Mouse (Mus musculus) ES-CJ7 (cell line): ENCODE measurements around the gene Usp50.

ENCODE experiments used
- DNase-seq: peaks from one replicate; pipeline ENCODE4 v3.0.0; 2011; ENCODE audit warnings: low read depth, low spot score

Gene Usp50

DNA sequence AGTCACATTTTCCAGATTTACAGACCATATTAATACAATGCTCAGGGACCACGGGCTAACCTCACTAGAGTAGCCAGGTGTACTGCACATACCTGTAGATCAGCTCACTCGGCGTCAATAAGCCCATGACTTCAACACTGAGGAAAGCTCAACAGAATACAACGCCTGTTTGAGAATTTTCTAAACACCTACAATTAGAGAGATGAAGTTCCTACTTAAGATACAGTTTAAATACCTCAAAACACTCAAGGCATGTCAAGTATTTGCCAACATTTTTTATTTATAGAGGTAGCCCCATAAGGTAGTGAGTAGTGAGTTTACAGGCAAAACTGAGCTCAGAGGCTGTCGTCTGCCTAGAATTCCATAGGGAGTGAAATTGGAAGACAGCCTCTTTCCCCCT is 39.9 kb downstream of the Usp50 start:
- no peak for DNase-seq

DNA sequence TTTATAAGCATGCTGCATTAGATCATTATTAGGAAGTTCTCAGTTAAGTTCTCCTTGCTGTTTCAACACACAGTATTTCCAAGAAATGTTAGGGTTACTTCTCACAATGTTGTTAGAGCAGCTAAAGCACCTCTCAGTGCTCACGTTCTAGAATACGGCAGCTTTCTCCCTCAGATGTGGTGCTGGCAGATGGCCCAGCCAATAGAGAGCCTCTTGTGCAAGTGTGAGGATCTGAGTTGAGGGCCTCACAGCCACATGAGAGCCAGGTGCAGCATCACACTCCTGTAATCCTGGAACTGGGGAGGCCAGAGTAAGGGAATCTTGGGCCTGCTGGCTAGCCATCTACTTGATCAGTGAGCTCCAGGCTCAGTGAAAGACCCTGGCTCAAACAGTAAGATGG is 43.0 kb downstream of the Usp50 start:
- no peak for DNase-seq

DNA sequence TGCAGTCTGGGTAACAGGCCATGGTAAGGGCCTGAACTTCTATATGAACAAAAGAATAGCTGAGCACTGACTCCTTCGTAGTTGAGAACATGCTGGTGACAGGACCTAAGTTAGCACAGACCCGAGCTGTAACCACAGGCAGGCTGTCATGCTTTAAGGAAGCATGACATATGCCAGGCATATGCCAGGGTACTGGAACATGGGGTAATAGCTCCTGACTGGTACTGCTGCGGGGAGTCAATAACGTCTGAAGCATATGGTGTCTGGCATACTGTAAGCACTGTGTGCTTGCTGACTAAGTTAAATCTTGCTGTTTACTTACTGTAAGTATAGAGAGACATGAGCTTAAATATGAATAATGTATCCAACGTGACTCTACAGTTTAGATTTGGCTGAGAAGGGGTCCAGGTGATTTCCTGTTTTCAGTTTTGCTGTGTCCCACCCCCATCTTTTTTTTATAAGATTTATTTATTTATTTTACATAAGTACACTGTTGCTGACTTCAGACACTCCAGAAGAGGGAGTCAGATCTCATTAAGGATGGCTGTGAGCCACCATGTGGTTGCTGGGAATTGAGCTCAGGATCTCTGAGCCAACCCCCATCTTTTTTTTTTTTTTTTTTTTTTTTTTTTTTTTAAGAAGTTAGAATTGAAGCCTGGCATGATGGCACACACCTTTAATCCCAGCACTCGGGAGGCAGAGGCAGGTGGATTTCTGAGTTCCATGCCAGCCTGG is 47.8 kb downstream of the Usp50 start:
- no peak for DNase-seq

DNA sequence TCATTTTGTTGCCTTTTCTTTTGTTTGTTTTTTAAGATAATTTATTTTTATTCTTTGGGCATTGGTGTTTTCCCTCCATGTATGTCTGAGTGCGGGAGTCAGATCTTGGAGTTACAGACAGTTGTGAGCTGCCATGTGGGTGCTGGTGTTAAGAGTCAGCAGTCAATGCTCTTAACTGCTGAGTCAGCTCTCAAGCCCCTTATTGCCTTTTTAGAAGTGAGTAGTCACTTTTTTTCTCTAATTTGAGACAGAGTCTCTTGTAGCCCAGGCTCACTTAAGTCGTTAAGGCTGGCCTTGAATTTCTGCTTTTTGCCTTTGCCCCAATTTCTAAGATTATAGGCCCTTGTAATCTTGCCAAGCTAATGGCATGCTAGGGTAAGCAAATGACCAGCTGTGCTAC is 52.8 kb downstream of the Usp50 start:
- no peak for DNase-seq

DNA sequence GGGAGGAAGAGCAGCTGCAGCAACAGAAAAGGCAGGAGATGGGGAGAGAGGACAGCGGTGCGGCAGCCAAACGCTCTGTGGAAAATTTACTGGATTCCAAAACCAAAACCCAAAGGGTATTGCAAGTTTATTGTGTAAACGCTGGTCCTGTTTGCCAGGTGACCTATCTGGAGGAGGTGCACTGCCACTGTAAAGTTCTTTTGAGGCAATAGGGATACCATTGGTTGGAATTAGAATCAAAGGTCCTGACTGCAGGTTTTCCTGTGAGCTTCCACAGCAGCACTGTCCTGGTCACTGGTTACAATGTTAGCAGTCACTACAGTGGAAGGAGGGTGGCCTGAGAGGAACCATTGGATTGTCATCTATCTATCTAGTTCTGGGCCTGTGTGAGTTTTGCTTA is 54.1 kb downstream of the Usp50 start:
- DNase-seq, result no peak

DNA sequence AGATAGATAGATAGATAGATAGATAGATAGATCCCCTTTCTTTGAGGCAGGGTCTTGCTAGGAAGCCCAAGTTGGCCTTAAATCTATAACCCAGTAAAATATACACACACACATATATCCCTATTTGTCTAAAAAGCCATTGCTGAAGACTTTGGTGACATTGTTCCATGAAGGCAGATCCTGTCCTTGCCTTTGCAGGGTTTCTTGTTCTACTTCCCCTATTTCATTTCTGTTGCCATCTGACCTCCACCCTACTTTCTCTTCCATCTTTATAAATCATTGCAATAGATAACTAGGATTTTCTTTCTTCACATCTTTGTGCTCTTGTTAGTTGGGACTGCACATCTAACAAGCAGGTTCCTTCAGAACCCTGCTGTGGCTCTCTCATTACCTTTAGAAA is 70.3 kb downstream of the Usp50 start:
- DNase-seq, result no peak

DNA sequence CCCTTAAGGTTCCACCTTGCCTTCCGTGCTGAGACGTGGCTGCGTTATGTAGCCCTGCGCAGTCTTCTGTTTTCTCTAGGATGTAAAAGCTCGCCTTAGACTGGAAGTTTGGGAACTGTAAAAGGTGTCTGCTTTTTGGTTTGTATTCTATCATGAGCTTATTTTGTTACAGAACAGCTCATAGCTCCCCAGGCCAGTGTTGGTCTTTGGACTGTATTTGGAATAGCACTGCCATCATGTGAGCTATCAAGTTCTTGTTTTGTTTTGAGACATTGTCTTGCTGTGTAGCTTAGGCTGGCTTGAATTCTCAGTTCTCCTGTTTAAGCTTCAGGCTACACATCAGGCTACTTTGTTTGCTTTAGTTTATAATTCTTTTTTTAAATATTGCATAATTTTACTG is 70.7 kb downstream of the Usp50 start:
- no peak for DNase-seq

DNA sequence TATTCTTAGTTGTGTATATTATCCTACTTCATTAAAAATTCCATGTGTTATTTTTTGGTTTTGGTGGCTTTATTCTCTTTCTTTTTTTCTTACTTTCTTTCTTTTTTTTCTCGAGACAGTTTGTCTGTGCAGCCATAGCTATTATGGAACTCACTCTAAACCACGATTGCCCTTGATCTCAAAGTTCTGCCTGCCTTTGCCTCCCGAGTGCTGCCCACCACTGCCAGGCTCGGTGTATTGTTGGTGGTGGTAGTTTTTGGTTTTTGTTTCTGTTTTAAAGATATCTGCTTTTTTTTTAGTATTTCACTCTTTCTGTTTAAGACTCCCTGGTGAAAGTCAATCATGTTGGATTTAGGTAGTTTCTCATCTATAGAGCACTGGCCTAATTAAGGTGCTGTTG is 74.9 kb downstream of the Usp50 start:
- no peak for DNase-seq

DNA sequence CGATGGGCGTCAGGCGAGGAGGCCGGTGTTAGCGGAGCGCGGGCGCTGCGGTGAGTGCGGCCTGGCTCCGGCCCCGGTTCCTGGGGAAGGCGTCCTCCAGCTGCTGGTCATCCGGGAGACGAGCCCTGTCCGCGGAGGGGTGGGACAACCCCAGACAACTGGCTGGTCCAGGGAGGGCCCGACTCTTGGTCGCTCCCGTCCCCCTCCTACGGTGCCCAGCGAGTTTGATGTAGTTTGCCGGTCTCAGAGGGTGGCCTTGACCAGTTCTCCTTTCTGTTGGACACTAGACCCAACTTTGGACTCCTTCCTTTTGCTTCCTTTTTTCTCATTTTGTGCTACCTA is 75.9 kb downstream of the Usp50 start:
- DNase-seq, result no peak

DNA sequence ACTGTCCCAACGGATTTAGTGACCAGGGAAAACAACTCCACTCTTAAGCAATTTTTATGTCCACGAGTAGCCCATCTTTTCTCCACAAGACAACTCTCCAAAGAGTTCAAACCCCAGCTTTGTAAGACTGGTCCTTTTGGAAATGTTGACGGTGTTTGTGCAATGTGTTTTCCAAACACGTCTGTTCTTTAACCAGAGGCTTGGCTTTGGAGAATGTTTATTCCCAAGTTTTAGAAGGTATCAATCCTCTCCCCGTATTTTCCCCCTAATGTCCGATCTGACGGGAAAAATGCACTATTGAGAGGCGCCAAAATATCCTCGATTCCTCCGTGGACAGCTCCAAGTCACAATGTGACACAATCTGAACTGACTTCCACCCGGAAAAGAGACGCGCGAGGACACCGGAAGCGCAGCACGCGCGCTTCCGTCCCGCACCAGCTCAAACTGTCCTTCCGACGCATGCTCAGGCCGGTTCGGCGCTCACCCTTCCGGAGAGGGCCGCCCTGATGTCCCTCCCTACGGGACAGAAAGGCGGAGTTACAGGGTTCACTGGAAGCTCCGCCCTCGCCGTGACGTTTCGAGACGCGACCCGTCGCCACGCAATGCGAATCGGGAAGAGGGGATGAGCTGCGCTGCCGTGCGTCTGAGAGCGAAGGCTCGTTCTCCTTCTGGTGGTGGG is 76.4 kb downstream of the Usp50 start, which contains the start of gene Usp8:
TSS of gene Usp8 (plus strand) at position 570 of the 679 bp plus-strand sequence.
- peak; percentile 98 for DNase-seq

DNA sequence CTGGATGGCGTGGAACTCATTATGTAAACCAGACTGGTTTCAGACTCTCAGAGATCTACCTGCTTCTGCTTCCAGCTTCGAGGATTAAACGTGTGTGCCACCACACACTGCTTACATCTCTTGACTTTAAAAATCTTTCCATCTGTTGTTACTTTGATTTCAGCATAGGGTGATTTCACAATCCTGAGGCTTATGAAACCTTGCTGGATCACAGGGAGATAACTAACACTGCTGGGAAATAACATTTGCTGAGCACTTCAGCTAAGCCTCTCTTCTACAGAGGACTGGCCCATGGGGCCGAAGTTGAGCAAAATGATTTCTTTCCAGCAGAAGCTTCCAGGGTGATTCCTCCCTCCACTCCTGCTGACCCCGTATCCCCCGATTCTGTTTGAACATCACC is 88.0 kb downstream of the Usp50 start:
- no peak for DNase-seq

DNA sequence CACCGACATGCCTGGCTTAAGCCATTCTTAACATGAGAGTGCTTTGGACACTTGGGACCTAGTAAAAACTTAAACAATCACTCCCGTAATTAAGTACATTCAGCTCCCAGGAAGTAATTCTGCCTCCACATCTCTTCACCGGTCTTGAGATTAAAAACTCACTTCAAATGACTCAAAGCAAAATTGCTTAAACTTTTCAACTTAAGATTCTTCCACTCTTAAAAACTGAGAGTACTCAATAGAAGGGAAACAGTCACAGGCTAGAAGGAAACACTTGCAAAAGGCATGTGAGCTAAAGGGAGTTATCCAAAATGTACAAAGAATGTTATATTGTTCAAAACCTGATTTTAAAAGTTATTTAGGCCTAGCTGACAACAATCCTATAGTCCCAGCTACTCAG is 92.0 kb downstream of the Usp50 start:
- DNase-seq, result no peak

DNA sequence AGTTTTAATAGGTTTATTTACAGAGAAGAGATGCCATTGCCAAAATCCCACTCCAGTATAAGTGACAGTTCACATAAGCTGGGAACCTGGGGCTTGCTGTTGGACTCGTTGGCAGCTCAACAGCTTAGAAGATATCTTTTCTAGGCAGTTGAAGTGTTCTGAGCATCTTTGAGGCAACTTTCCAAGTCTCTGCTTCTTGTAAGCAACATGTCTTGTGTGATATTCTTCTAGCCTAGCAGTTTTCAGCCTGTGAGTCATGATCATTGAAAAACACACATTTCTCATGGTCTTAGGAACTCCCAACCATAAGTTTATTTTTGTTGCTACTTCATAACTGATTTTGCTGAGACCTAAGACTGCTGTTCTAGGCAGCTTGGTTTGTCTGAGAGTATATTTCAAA is 100.3 kb downstream of the Usp50 start:
- DNase-seq, result no peak

DNA sequence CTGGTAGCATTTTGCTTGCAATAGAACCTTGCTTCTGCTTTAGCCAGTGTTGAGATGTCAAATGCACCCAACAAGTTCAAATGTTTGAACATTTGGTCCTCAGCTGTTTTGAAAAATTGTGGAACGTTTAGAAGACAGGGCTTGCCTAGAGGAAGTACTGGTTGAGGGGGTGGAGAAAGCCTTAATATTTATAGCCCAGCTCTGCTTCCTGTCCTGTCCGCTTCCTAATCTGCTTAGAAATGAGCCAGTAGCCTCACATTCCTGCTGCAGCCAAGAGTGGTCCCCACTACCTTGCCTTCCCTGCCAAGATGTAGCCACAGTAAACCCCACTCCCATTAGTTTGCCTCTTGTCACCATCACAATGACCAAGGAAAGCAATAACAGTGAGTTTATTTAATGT is 100.9 kb downstream of the Usp50 start:
- no peak for DNase-seq

DNA sequence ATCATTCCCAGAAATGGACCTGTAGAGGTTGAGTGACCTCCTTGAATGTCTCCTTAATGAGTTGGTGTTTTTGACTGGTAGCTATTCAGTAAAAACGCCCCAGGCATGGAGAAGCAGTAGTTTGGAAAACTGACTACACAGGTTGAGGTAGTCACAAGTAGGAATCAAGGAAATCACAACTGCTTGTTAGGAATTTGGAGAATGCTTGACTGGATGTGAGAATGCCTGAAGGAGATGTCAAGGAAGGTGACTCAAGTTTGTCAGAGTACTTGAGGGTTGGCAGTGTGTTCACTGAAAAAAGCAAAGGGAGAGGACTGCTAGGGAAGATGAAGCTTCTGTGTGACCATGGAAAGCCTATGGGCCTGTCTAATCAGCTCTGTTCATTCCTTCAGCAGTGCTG is 105.9 kb downstream of the Usp50 start:
- DNase-seq, result peak; percentile 41

DNA sequence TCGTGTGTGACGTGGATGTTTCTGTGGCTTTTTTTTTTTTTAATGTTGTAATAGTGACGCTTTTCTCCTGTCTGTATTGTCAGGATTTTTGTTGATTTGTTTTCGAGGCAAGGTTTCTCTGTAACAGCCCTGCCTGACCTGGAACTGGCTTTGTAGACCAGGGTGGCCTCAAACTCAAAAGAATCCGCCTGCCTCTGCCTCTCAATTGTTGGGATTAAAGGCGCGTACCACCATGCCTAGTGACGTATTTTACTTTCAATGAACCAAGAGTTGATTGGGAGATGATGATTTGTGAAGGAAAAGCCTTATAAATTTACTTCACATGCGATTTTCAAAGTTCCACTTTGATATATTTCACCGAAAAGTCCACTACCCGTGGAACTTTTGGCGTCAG is 107.2 kb downstream of the Usp50 start, which contains the start of gene Gabpb1:
TSS of gene Gabpb1 (minus strand) at position 216 of the 394 bp plus-strand sequence.
- no peak for DNase-seq

DNA sequence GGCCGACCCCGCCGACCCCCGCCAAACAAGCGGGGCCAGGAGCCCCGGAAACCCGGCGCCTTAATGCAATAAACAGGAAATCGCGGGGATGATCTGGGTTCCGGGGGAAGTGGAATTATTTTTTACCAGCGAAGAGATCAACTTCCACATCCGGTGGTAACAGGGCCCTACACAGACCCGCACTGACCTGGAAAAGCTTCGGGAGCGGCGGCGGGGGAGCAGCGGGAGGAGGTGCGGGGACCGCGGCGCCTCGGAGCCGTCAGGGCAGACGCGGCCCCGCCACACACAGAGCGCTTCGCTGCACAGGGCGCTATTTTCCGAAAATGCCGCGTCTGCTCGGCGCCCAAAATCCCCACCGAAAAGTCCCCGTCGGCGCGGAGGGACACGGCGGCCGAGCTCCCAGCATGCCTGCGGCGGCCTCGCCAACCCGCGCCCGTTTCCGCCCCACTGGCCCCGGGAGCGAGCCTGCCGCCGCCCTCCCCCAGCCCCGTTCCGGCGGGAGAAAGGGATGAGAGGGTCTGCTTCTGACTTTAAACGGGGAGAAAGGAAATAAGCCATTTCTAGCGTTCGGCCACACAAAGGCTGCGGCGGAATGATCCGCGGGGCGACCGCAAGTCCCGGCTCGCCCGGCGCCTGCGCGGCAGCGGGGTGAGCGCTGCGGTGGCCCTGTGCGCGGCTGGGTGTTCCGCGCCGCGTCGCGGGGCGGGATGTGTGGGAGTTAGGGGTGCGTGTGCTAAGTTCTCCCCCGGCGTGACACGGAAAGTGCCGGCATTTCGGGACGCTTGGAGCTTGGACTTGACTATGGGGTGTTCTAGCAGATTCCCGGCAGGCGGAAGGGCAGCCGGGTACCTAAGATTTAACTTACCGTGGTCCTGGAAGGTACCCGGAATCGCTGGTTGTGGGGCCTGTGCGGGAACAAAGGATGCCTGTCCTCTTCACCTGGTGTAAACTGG is 107.8 kb downstream of the Usp50 start:
- peak; percentile 85 for DNase-seq

DNA sequence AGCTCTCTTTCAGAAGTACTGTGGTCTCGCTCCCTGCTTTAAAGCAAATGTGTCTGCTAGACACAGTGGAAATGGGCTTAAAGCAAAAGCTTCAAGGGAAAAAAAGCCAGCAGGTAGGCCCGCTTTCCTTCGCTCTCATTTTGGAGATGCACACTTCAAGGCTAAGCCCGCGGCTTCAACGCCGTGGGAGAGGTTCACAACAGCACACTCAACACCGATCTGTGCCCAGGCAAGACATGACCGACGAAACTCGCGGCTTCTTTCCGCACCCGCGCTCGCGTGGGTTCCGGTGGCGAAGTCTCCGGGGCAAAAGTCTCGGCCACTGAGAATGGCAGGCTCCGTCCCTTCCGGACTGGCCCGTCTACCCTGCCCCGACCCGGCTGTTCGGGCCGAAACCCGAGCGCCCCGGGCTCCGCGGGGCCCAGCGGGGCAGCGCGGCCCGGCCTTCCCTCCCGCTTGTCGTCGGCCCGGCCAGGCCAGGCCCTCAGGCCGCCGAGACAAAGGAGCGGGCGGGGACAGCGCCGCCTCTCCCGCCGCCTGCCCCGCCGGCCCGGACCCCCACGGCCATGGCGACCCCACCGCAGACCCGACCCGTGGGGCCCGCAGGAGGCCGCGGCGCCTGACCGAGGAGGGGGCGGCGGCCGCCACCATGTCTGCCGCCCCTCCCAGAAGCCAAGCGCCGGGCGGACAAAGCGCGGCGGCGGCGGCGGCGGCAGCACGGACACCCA is 108.7 kb downstream of the Usp50 start:
- DNase-seq, result peak; percentile 58

DNA sequence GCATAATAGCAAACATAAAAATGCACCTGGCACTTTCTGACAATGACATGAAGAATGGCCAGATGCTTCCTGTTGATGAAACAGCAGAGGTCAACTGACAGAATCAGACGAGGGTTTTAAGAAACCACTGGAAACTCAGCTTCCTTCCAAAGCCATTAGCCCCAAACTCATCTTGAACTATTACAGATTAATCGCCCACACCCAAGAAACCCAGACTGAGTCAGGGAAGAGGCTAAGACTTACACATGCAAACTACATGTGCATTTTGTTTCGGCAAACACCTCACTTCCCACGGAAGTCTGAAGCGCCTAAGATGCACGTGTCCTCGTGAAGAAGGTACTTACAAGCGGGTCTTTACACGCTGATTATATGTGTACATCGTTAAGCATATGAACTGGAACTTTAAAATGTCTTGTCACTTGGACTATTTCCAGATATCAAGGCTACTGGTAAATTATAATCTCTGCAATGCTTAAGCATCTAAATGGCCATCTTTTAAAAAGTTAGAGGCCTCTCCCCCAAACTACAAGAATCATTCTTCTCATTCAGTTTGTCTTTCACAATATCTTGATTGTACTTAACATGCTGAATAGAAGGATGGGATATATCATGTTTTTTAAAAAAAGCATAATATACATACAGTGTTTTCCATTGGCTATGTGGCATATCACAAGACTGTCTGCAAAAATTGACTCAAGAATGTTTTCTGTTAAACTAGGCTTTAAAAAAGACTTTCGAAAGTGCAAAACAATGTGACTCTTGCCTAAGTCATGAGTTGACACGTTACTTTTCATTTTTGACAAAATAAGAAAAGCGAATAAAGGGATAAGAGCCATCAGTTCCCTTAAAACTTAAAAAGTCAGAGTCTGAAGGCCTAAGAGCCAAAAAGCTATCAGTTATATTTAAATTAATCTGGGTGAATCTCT is 109.7 kb downstream of the Usp50 start:
- DNase-seq, result no peak

DNA sequence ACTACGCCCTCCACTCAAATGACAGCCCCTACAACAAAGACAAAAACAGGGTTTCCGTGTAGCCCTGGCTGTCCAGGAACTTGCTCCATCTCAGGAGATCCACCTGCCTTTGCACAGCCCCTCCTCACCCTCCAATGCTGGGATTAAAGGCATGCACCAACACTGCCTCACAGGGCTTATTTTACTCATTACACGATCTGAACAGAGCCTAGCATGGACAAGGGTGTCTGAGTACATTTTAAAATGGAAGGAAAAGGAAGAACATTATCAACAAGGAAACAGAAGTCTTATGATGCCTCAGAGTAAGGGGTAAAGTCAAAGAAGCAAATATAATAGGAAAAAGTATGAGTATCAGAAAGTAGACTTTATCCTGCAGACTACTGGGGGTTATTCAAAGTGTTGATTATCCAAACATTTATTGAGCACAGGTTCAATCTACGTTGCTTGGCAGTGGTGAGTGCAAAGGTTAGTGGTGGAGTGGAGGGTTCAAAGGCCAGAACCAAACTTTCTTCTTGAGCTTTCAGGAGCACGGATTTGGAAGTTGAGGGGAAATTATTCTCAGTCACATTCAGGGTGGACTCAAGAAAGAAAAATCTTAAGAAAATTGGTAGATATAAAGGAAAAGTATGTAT is 114.5 kb downstream of the Usp50 start:
- no peak for DNase-seq
